Mouse (Mus musculus): ENCODE data around the gene Gm17364. TPM values are rescaled to one million over a fixed set of nuclear protein-coding genes. Genes with fewer than 3 reads are reported as not detected.

The Gm17364 gene
- total and polyA plus RNA-seq, 2 experiments from 2014 or later = not detected

DNA sequence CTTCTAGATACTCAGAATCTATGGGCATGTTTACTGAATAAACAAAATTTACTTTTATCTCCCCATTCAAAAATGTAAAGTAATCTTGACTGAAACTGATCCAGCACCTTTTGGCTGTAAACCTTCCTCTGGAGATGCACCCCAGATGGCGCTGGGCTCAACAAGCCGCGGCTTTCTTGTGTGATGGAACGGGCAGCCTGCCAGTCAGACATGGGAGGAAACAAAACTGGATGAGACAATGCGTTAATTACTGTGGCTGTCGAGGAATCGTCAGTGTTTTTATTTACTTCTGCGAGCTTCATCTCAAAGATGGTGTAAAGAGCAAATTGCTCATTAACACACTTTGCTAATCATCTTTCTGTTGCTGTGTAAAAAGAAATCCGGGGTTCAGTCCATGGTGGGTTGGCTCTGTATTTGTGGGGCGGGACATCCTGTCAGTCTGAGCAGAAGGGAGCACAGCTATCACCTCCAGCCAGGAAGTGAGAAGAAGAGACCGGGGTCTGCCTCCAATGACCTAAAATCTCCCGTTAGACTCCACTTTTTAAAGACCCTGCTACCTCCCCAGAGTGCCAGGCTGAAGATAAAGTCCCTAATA, 42.3 kb downstream of the Gm17364 start:
- no peak for ATAC-seq (ENCODE audit: low FRiP score)
- 89% methylated on average over 12 of the region's 12 CpGs for WGBS
- H3K4me2 ChIP-seq (ENCODE audit: low read depth, low read length, poor library complexity, severe bottlenecking) = no peak overlapping the region

DNA sequence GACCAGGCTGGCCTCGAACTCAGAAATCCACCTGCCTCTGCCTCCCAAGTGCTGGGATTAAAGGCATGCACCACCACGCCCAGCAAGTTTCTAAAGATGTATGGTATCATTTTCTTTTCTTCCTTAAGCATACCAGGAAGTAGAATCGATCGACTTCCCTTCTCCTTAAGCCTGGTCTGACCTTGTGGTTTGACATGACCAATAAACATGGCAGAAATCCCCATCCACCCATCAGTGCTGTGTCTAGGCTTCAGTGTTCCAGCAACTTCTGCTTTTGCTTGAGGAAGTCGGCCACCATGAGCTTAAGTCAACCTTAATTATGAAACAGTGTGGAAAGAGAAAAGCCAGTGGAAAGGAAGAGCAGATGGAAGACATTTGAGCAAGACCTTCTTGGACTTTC, 43.5 kb downstream of the Gm17364 start:
- WGBS = 92% methylated on average over 5 of the region's 5 CpGs
- Histone ChIP-seq H3K4me1 (ENCODE audit: insufficient read depth, low read length) (no peaks in the 10 kb centered on the region), H3K4me2 (ENCODE audit: low read depth, low read length, poor library complexity, severe bottlenecking) (no peak overlapping the region), H3K36me3 (ENCODE audit: insufficient read depth, low read length) (no peaks in the 10 kb centered on the region), H3K4me3 (ENCODE audit: low read depth, low read length) (no peak overlapping the region), H3K27me3 (ENCODE audit: insufficient read depth, low read length) (no peaks in the 10 kb centered on the region), H3K27ac (ENCODE audit: low read depth, low read length) (no peak overlapping the region), H3K9ac (replicated peaks; ENCODE audit: low read length, poor library complexity, severe bottlenecking) (no peak overlapping the region), H3K9me3 (ENCODE audit: low read length) (no peaks in the 10 kb centered on the region)
- TF ChIP-seq CTCF (IDR thresholded peaks at IDR 0.05) = no peak
- ATAC-seq (ENCODE audit: low FRiP score) (no peak), DNase-seq (ENCODE audit: low spot score) (no peak)

More for the DNA sequence above, 42.3 kb downstream of the Gm17364 start:
- Histone ChIP-seq H3K27ac (ENCODE audit: low read depth, low read length) (no peak overlapping the region), H3K4me3 (ENCODE audit: low read depth, low read length) (no peak overlapping the region), H3K9me3 (ENCODE audit: low read length) (no peaks in the 10 kb centered on the region), H3K27me3 (ENCODE audit: insufficient read depth, low read length) (no peaks in the 10 kb centered on the region), H3K36me3 (ENCODE audit: insufficient read depth, low read length) (no peaks in the 10 kb centered on the region), H3K9ac (replicated peaks; ENCODE audit: low read length, poor library complexity, severe bottlenecking) (no peak overlapping the region), H3K4me1 (ENCODE audit: insufficient read depth, low read length) (no peaks in the 10 kb centered on the region)
- peak; percentile 64 for DNase-seq (ENCODE audit: low spot score)
- TF ChIP-seq CTCF (IDR thresholded peaks at IDR 0.05) = no peak

DNA sequence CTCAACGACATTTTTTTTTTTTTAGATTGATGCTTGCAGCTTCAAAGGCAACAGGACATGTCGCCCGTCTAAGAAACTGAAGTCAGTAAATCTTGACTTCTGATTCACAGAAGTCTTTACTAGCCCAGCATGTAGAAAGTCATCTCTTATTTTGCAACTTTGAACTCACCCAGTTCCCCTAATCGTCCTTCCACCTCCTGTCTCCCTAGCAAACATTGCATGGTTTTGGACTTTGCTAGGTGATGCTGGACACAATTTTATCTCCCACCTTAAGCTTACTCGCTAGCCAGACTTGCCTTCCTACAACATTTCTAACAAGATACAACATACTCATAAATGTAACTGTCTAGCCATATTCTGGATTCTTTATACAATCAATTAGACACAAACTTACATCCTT, 45.7 kb downstream of the Gm17364 start:
- Histone ChIP-seq H3K4me2 (ENCODE audit: low read depth, low read length, poor library complexity, severe bottlenecking) (no peak overlapping the region), H3K4me1 (ENCODE audit: insufficient read depth, low read length) (no peaks in the 10 kb centered on the region), H3K9me3 (ENCODE audit: low read length) (0 out of 2 replicates have a peak, but pooled peaks cover 6% of the 10 kb centered on the region), H3K9ac (replicated peaks; ENCODE audit: low read length, poor library complexity, severe bottlenecking) (no peak overlapping the region), H3K4me3 (ENCODE audit: low read depth, low read length) (no peak overlapping the region), H3K27ac (ENCODE audit: low read depth, low read length) (no peak overlapping the region), H3K36me3 (ENCODE audit: insufficient read depth, low read length) (no peaks in the 10 kb centered on the region), H3K27me3 (ENCODE audit: insufficient read depth, low read length) (no peaks in the 10 kb centered on the region)
- no peak for ATAC-seq (ENCODE audit: low FRiP score)
- WGBS = 93% methylated on average over 5 of the region's 5 CpGs
- DNase-seq (ENCODE audit: low spot score) = no peak
- no peak for TF ChIP-seq CTCF (IDR thresholded peaks at IDR 0.05)

DNA sequence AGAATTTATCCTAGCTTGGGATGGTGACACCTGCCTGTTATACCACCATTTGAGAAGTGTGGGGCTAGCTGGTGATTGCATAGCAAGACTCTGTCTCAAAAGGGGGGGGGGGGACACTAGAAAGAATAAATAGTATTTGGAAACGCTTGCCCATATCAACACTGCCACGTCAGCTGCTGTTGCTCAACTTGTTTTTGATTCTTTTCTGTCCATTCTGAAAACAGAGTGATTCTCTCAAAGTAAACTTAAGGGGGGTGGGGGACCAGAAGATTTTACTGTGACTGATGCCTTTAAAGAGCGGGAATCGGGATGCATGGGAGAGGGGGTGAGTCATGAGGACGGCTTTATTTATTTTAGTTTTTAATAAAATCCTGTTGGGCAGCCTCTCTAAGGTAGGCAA, 47.3 kb downstream of the Gm17364 start:
- no peak overlapping the region for H3K4me3 ChIP-seq (ENCODE audit: low read depth, low read length)
- WGBS = 90% methylated on average over 5 of the region's 5 CpGs
- no peak for ATAC-seq (ENCODE audit: low FRiP score)

More for the DNA sequence above, 47.3 kb downstream of the Gm17364 start:
- no peaks in the 10 kb centered on the region for H3K4me1 ChIP-seq (ENCODE audit: insufficient read depth, low read length)
- no peak overlapping the region for H3K4me2 ChIP-seq (ENCODE audit: low read depth, low read length, poor library complexity, severe bottlenecking)
- H3K9me3 ChIP-seq (ENCODE audit: low read length) = peaks cover 9% of the 10 kb centered on the region; the same call in 1 of the 2 replicates
- DNase-seq (ENCODE audit: low spot score) = no peak
- no peaks in the 10 kb centered on the region for H3K27me3 ChIP-seq (ENCODE audit: insufficient read depth, low read length)
- H3K36me3 ChIP-seq (ENCODE audit: insufficient read depth, low read length) = no peaks in the 10 kb centered on the region
- TF ChIP-seq CTCF (IDR thresholded peaks at IDR 0.05) = no peak
- H3K27ac ChIP-seq (ENCODE audit: low read depth, low read length) = no peak overlapping the region
- H3K9ac ChIP-seq (replicated peaks; ENCODE audit: low read length, poor library complexity, severe bottlenecking) = no peak overlapping the region

Other genes with a start within 250 kb of the Gm17364 start
- 1.1 and 2.3 TPM in 2 replicates for gene Mak, start 194.3 kb downstream of the Gm17364 start, total RNA-seq (2014; rRNA removed)
- gene Mak, start 194.3 kb downstream of the Gm17364 start, polyA plus RNA-seq (2015; fragmentation: Nextera tagmentation; extraction: Ambion mirVana) = 2.1 and 2.2 TPM in 2 replicates
- not detected in 2 replicates for gene Gcm2, start 162.9 kb downstream of the Gm17364 start, total RNA-seq (2014; rRNA removed)
- not detected in 2 replicates for gene Gcm2, start 162.9 kb downstream of the Gm17364 start, polyA plus RNA-seq (2015; fragmentation: Nextera tagmentation; extraction: Ambion mirVana)
- gene Sycp2l, start 159.7 kb downstream of the Gm17364 start, total RNA-seq (2014; rRNA removed) = 0.16 TPM in 1 of 2 replicates, not detected in the other
- gene Sycp2l, start 159.7 kb downstream of the Gm17364 start, polyA plus RNA-seq (2015; fragmentation: Nextera tagmentation; extraction: Ambion mirVana) = not detected in 2 replicates
- 34.1 and 35.6 TPM in 2 replicates for gene Elovl2, start 53.6 kb downstream of the Gm17364 start, total RNA-seq (2014; rRNA removed)
- 30.9 and 31.5 TPM in 2 replicates for gene Elovl2, start 53.6 kb downstream of the Gm17364 start, polyA plus RNA-seq (2015; fragmentation: Nextera tagmentation; extraction: Ambion mirVana)
- gene Smim13, start 24.1 kb downstream of the Gm17364 start, total RNA-seq (2014; rRNA removed) = 46.5 and 59.2 TPM in 2 replicates
- 24.8 and 27.8 TPM in 2 replicates for gene Smim13, start 24.1 kb downstream of the Gm17364 start, polyA plus RNA-seq (2015; fragmentation: Nextera tagmentation; extraction: Ambion mirVana)
- 19.7 and 20.8 TPM in 2 replicates for gene Nedd9, start 213.4 kb upstream of the Gm17364 start, total RNA-seq (2014; rRNA removed)
- gene Nedd9, start 213.4 kb upstream of the Gm17364 start, polyA plus RNA-seq (2015; fragmentation: Nextera tagmentation; extraction: Ambion mirVana) = 7.8 and 8.2 TPM in 2 replicates

All from midbrain, postnatal 0 days (tissue).